Mouse (Mus musculus) left cerebral cortex, adult 9 months (tissue): ENCODE measurements around the gene Hif3a.

Experiments
- DNase-seq, 2 experiments: peaks; one replicate each; pipeline ENCODE4 v3.0.0; 2022; ENCODE audit warnings: low spot score in 2 of 2

Gene Hif3a

GRCm38 (mm10) chr7:17024814-17025504 is 37.3 kb downstream of the Hif3a start:
- DNase-seq, result no peak

- no peak for DNase-seq
These were observed 38.1 kb downstream of the Hif3a start for GRCm38 (mm10) chr7:17024141-17024540.

GRCm38 (mm10) chr7:17023701-17024100 is 38.5 kb downstream of the Hif3a start:
- DNase-seq, result no peak

DNA sequence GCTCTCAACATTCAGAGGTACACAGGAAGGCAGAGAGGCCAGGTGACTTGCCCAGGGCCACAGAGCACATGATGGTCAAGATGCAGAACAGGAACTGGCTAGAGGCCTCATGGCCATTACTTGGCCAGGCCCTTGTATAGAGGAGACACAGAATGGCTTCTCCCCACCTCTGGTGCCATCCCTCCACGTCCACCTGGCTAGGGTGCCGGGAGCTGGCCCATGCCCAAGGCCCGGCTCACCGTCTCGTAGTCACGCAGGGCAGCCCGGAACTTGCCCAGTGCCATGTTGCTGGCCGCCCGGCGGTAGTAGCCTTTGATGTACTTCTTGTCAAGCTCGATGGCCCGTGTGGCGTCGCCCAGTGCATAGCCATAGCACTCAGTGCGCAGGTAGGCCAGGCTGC is 40.1 kb downstream of the Hif3a start:
- no peak for DNase-seq

- DNase-seq, result no peak
These were observed 42.6 kb downstream of the Hif3a start for GRCm38 (mm10) chr7:17019426-17020166.

- DNase-seq, result no peak
These were observed 44.3 kb downstream of the Hif3a start for GRCm38 (mm10) chr7:17017921-17018320.

DNA sequence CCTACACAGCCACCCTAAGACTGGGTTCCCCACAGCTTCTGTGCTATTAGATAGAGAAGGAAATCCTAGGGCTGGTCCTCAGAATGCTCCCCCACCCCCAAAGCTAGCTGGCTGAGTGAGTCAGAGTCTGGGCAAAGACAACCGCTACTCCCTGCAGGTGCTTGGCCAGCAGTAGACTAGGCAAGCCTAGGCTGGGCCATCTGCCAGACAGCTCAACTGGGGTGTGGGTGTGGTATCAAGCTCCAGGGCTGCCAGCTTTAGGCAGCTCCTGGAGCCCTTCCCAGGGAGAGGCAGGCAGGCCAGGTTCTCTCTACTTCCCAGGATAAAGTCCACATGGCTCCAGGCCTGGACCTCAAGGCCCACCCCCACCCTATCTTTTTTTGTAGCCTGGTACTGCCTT is 45.2 kb downstream of the Hif3a start:
- DNase-seq, result peak; percentile 89 to 97

- no peak for DNase-seq
These were observed 46.8 kb downstream of the Hif3a start for GRCm38 (mm10) chr7:17015381-17015780.

GRCm38 (mm10) chr7:17011909-17012590 is 50.2 kb downstream of the Hif3a start:
- no peak for DNase-seq

DNA sequence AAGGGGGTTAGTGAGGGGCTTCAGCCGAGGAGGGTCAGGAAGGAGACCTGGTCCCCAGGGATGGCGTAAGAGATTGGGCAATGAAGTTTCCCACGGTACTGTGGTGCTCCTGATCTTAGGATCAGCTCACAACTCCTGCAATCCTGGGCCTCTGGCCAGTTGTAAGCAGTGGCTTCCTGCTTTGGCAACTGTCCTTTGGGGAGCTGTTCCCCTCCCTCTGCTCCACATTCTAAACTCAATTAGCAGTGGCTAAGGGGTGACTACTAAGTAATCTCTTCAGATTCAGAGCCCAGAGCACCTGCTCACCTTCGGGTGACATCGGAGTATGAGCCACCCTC is 52.2 kb downstream of the Hif3a start:
- DNase-seq, result no peak

DNA sequence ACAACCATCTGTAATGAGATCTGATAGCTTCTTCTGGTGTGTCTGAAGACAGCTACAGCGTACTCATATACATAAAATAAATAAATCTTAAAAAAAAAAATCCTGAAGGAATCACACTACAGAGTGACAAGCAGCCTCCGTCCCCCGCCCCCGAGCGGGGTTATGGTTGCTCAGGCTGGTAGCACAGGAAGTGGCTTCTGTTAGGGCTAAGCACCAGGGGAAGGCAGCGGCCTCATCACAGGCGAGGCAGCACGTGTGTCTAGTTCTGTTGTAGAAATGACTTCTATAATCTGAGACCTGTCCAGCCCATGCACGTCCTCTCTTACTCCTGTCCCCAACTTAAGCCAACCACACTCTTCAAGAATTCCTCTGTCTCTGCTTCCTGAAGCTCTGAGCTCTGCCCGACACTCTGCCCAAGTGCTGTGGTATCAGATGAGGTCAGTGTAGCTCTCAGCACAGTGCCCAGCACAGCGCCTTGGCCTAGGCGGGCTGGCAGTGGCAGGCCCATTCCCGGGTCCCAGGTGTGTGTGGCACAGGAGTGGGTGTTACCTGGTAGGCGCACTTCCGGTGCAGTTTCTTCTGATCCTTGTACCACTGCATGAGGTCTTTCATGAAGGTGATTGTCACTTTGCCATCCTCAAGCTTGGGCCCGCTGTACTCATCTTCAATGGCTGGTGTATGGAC is 52.8 kb downstream of the Hif3a start:
- no peak for DNase-seq

DNA sequence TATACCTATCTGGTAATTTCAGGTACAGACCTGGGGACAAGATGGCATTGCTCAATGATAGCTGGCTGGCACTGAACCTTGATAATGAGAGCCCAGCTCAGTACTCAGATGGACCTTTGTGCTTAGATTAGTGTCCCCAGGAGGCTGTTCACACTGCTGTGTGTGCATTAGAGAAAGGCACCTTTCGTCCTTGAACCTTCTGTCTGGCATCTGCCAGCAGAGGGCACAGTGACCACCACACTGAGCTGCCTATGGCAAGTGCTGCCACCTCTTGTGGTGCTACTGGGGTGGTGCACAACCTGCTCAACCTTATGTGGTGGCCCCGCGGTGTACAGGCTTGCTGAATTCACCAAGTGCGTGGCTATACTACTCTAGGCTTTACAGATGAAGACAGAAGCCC is 54.9 kb downstream of the Hif3a start:
- DNase-seq, result no peak

DNA sequence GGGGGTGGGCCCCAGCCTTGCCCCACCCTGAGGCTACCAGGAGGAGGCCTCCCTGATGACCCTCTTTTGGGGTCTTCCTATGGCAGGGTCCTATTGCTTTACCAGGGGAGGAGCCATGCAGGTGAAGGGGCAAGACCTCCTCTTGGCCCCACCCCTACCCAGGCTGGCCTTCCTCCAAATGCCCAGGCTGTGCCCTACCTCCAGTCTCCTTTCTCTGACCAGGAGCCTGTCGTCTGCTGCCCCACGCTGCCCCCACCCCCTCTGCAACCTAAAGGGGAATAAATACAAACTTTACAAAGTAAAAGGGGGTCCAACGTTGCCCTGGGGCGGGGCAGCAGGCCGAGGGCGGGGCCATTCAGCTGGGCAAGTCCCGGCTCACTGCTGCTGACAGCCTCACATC is 57.5 kb downstream of the Hif3a start:
- DNase-seq, result no peak

GRCm38 (mm10) chr7:17003230-17003960 is 58.8 kb downstream of the Hif3a start:
- no peak for DNase-seq

DNA sequence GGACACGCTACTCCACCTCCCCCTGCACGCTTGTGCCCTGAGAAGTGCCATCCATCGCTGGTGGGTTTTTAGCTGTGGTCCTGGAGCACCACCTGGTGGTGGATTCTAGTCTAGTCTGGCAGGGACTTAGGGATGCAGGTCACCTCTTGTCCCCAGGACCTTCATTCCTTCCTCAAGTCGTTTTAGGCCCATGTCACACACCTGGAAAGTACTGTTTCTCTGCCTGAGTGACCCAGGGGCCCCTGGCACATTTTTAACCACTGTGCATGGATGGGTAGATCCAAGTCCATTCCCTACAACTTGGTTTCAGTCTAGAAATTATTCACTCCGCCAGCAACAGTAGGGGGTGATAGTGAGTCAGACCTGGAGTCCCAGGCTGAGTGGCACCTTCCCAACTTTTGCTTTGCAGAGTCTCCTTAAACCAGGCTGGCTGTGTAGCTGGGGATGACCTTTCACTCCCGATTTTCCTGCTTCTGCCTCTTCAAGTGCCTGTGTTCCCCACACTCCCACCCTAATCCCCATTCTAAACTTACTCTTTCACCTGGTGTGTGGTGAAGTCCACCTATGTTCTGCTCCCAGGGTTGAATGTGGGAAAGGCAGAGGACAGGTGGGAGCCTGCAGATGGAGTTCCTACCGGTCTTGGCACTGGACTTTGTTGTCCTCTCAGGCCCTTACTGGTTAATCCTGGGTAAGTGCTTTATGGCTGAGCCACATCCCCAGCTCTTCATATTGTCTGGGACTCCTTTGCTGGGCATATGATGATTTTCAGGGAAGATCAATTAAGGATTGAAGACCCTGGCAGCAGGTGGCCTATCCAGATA is 59.6 kb downstream of the Hif3a start:
- DNase-seq, result peak in 1 of 2 experiments; percentile 85

GRCm38 (mm10) chr7:16999650-17000049 is 62.6 kb downstream of the Hif3a start:
- peak in 1 of 2 experiments; percentile 92 for DNase-seq

- DNase-seq, result no peak
These were observed 63.0 kb downstream of the Hif3a start for GRCm38 (mm10) chr7:16999233-16999632.

DNA sequence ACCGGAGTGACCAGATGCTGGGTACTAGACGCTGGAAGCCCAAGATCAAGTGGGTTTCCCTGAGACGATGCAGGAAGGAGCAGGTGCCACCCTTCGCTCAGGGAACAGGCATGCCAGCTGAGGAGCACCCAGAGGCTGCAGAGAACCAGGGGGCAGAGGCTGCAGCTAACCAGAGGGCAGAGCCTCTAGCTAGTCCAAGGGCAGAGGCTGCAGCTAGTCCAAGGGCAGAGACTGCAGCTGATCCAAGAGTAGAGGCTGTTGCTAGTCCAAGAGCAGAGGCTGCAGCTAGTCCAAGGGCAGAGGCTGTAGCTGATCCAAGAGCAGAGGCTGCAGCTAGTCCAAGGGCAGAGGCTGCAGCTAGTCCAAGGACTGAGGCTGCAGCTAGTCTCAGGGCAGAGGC is 66.9 kb downstream of the Hif3a start:
- no peak for DNase-seq

DNA sequence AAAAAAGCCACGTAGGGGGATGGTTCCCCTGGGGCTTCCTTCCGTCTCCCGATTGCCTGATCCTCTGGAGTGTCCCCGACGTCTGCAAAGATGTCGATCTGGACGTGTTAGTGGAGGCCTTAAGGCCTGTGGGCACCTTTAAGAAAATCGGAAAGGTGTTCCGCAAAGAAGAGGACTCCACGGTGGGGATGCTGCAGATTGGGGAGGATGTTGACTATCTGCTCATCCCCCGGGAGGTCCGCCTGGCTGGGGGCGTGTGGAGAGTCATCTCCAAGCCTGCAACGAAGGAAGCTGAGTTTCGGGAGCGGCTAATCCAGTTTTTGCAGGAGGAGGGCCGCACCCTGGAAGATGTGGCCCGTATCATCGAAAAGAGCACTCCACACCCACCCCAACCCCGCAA is 67.8 kb downstream of the Hif3a start:
- no peak for DNase-seq

GRCm38 (mm10) chr7:16993651-16994399 is 68.4 kb downstream of the Hif3a start:
- DNase-seq, result peak in 1 of 2 experiments; percentile 38
